Mouse (Mus musculus): ENCODE measurements around the gene Itpkb.

Itpkb gene

DNA sequence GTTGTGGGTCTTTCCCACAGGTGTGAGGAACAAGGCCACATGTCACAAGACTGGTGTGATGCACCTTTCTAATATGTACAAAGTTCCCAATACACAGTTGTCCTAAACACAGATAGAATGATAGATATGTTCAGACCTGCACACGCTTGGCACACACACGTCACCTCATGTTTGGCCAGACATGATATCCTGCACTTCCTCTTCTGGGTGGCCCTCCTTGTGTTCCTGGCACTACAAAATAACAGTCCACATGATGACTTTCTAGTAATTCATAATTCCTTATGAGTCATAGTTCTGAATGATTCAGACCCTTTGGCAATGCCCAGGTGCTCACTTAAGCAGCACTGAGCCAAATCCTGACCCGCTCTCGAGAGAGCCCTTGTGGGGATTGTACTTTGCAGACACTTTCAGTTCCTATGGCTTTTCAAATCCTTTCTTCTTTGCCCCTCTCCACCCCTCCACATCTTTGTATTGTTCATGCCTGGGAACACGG lies 132.7 kb downstream of the Itpkb start:
- no peak for DNase-seq (ENCODE audit: low spot score)

DNA sequence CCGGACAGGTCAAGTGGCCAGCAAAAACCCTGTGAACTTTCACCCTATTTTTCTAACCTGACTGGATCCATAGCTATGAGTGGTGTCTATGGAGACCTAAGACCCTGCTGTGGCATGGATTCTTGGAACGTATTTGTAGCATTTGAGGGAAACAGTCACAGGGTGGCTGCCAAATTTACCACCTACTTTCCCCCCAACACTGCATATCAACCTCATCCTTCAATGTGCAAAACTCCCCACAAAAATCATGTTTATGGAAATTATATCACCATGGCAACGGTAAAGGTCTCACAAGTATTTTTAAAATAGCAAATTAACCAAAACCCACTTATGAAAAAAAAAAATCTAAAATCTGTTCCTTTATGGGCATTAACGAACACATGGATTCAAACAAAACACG lies 134.1 kb downstream of the Itpkb start:
- peak; percentile 49 for DNase-seq (ENCODE audit: low spot score)

DNA sequence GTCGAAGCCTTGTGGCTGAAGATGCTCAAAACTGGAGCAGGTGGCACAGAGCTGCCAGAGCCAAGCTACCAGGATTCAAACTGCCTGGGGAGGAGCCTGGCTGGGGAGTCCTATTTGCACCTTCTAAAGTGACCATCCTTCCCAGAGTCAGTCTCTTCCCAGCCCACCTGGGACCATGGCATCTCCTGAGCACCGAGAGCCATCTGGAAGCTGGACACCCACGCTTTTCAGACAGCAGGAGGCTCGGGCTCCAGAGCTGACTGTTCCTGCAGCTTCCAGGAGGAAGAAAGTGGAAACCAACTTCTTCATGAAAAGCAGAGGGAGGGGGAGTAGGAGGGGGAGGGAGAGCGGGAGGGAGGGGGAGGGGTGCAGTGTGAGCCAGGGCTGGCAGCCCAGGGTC lies 135.3 kb downstream of the Itpkb start:
- no peak for DNase-seq (ENCODE audit: low spot score)

DNA sequence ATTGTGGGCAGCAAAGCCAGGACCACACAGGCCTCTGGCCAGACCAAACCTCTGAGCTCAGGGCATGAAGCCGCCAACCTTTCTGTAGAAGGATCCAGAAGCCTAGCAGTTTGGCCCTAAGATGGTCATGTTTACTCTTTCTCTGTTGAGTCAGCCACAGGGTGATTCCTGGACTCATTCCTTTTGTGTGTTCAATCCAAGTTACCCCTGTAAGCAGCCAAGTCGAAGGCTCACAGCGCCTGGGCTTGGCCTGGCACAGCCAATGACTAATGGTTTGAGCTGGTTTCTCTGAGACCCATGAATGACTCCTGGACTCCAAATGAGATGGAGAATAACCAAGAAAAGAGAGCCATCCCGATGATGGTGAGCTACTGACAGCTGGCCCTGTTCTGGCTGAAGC lies 137.7 kb downstream of the Itpkb start:
- DNase-seq (ENCODE audit: low spot score): no peak

DNA sequence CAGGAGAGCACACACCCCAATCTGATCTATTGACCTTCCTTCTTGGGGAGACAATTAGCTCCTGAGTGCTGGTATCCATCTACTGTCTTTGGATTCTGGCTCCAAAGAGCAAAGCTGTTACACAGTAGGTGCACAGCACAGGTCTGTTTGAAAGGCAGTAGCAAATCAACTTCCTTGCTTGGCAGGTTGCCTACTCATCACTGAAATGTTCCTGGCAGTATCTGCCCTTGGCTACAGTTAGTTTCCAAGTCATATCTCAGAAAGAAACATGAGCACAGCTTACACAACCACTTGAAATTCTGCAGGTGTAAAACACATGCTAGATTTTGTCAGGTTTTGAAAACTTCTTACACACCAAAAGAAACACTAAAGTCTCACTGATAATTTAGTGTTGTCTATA lies 143.3 kb downstream of the Itpkb start:
- no peak for DNase-seq (ENCODE audit: low spot score)
